Mouse (Mus musculus) forebrain, embryonic 12.5 days (tissue): ENCODE measurements around the gene Gm28230. TPM values are rescaled to one million over a fixed set of nuclear protein-coding genes. Genes with fewer than 3 reads are reported as not detected.

Experiments used
- ATAC-seq: fragments of 200-750 bp; cut with Nextera tagmentation; 2 replicates; pipeline ENCODE4 v1.8.0; 2017; ENCODE audit warnings: moderate TSS enrichment; ENCODE audit not compliant: low FRiP score
- H3K27ac ChIP-seq: fragments of 300-500 bp; sonication (generic); 2 replicates; pipeline ENCODE4 v1.5.1; 2016; ENCODE audit warnings: mild to moderate bottlenecking
- H3K27me3 ChIP-seq: fragments of 300-500 bp; sonication (generic); 2 replicates; pipeline ENCODE4 v1.6.1; 2016; ENCODE audit warnings: mild to moderate bottlenecking
- H3K36me3 ChIP-seq: fragments of 300-500 bp; sonication (generic); replicated peaks from 2 replicates; pipeline ENCODE4 v1.6.1; 2016; ENCODE audit warnings: mild to moderate bottlenecking
- H3K4me1 ChIP-seq: fragments of 300-500 bp; sonication (generic); 2 replicates; pipeline ENCODE4 v1.6.1; 2016
- H3K4me2 ChIP-seq: fragments of 300-500 bp; sonication (generic); 2 replicates; pipeline ENCODE4 v1.6.1; 2016; ENCODE audit warnings: mild to moderate bottlenecking, moderate library complexity
- H3K4me3 ChIP-seq: fragments of 300-500 bp; sonication (generic); replicated peaks from 2 replicates; pipeline ENCODE4 v1.5.1; 2016; ENCODE audit warnings: mild to moderate bottlenecking
- H3K9ac ChIP-seq: fragments of 300-500 bp; sonication (generic); 2 replicates; pipeline ENCODE4 v1.6.1; 2016; ENCODE audit warnings: mild to moderate bottlenecking
- H3K9me3 ChIP-seq: fragments of 300-500 bp; sonication (generic); 2 replicates; pipeline ENCODE4 v1.6.1; 2016
- WGBS: fragments of 180-500 bp; shearing (Covaris S2); methylation state at CpG from one replicate; pipeline ENCODE4 v1.1.7; 2016; 5-methylcytosine and 5-hydroxymethylcytosine counted together
- polyA plus RNA-seq: library from polyadenylated mRNA; unstranded; fragments of >200 nt; fragmentation: Nextera tagmentation; extraction: Ambion mirVana; gene quantifications from 2 replicates; pipeline ENCODE4 v1.2.1, GENCODE M21; 2016

The Gm28230 gene
- polyA plus RNA-seq = not detected in 2 replicates

DNA sequence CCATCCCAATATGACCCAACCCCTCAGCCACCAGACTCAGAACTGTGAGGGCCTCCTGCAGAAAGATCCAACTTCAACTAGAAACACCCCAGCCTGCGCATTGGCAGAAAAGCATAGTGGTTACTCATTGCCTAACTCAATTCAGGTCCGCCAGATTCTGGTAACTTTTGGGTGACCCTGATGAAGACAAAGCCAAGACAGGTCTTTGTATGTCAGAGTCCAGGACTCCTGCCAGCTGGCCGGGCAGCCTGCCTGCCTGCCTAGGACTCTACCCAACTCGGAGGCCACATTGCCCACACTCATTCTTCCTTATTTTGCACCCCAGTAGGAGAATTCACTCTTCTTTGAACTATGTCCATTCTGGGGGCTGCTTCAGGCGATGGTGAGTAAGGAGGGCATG lies at the start of gene Gm28230:
Gene Gm28230 (plus strand): TSS at position 178 of the 400 bp plus-strand sequence.
- peaks cover 7% of the 10 kb centered on the region for H3K4me1 ChIP-seq
- H3K9ac ChIP-seq = no peak within 1 kb of the TSS
- WGBS = 2% methylated on average over 5 of the region's 5 CpGs
- peaks cover 98% of the 10 kb centered on the region for H3K27me3 ChIP-seq
- H3K36me3 ChIP-seq = no peaks in the 10 kb centered on the region
- H3K4me3 ChIP-seq = peak within 1 kb of the TSS; percentile 20; the same call in 1 of the 2 replicates
- ATAC-seq = no peak
- H3K9me3 ChIP-seq = no peaks in the 10 kb centered on the region
- H3K27ac ChIP-seq = no peak within 1 kb of the TSS
- peak within 1 kb of the TSS; percentile 8; the same call in 1 of the 2 replicates for H3K4me2 ChIP-seq

GRCm38 (mm10) chr2:74677106-74677505 lies 49.4 kb upstream of the Gm28230 start:
- no peak for ATAC-seq

DNA sequence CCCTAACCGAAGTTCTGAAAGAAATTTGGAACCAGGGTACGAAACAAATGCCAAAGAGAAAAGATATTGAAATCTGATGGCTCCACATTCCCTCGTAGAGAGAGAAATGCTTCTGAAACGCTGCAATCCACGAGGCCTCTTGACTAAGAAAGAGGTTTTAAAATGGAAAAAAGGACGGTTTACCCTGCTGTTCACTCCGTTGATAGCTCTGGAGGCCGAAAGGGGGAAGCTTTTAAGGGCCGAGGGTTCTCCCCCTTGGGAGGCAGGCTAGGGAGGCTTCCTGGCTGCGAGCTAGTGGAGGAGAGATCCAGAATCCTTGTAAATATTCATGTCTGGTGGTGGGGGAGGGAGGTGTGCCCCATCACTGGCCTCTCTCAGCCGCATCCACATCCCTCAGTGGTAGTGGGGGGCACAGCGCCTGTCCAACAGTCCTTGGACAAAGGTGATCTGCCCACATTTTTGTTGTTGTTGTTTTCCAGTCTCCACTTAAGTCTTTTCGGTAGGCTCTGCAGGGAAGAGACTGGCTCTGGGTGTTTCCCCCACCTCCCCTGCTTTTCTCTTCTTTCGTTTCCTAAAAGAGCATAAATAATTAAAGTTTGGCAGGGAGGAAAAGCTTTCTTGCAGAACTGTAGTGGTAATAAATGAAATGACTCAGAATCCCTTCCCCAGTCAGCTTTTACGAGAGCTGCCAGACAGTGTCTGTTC lies 47.5 kb upstream of the Gm28230 start, which contains the start of gene Hoxd11:
Gene Hoxd11 (plus strand): TSS at position 667 of the 705 bp plus-strand sequence.
- Histone ChIP-seq H3K4me2 (no peak within 1 kb of the TSS), H3K4me1 (peaks cover 13% of the 10 kb centered on the region), H3K27me3 (peaks cover 99% of the 10 kb centered on the region), H3K36me3 (no peaks in the 10 kb centered on the region), H3K9ac (no peak within 1 kb of the TSS), H3K4me3 (no peak within 1 kb of the TSS), H3K9me3 (no peaks in the 10 kb centered on the region), H3K27ac (no peak within 1 kb of the TSS)
- ATAC-seq = no peak
- 2% methylated on average over 15 of the region's 15 CpGs for WGBS

More at GRCm38 (mm10) chr2:74677106-74677505, 49.4 kb upstream of the Gm28230 start:
- H3K4me2 ChIP-seq = no peak overlapping the region
- H3K4me3 ChIP-seq = no peak overlapping the region
- H3K36me3 ChIP-seq = no peaks in the 10 kb centered on the region
- H3K9ac ChIP-seq = no peak overlapping the region
- WGBS = 6% methylated on average over 2 of the region's 2 CpGs
- H3K27ac ChIP-seq = no peak overlapping the region
- H3K4me1 ChIP-seq = peaks cover 11% of the 10 kb centered on the region
- no peaks in the 10 kb centered on the region for H3K9me3 ChIP-seq
- H3K27me3 ChIP-seq = peaks cover 99% of the 10 kb centered on the region

- H3K4me1 ChIP-seq = peaks cover 13% of the 10 kb centered on the region
- H3K9me3 ChIP-seq = no peaks in the 10 kb centered on the region
- no peak overlapping the region for H3K27ac ChIP-seq
- under 1% methylated on average over 26 of the region's 26 CpGs for whole genome bisulfite sequencing
- H3K4me3 ChIP-seq = no peak overlapping the region
- no peaks in the 10 kb centered on the region for H3K36me3 ChIP-seq
- peaks cover 99% of the 10 kb centered on the region for H3K27me3 ChIP-seq
- H3K9ac ChIP-seq = no peak overlapping the region
- no peak for ATAC-seq
- H3K4me2 ChIP-seq = no peak overlapping the region
These were observed 46.9 kb upstream of the Gm28230 start for GRCm38 (mm10) chr2:74679596-74679971.

DNA sequence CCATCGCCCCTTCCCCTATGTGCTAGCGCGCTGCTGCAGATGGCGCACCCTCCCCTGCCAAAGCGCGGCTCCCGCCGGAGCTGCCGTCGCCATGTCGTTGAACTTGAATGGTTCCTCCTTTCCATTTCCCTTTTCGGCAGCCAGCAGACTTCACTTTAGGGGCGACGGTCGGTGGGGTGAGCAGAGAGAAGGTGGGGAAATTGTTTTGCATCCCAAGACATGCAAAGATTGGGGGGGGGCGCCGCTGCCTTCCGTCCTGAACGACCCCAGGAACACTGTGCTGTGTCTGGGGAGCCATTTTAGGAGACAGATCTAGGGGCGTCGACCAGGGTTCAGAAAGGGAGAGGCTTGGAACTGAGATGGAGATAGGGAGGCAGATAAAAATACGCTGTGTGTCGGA lies 46.5 kb upstream of the Gm28230 start:
- WGBS = 2% methylated on average over 23 of the region's 23 CpGs
- Histone ChIP-seq H3K4me3 (no peak overlapping the region), H3K27ac (no peak overlapping the region), H3K36me3 (no peaks in the 10 kb centered on the region), H3K27me3 (peaks cover 99% of the 10 kb centered on the region), H3K4me1 (peaks cover 13% of the 10 kb centered on the region), H3K4me2 (no peak overlapping the region), H3K9ac (no peak overlapping the region), H3K9me3 (no peaks in the 10 kb centered on the region)
- ATAC-seq = no peak

DNA sequence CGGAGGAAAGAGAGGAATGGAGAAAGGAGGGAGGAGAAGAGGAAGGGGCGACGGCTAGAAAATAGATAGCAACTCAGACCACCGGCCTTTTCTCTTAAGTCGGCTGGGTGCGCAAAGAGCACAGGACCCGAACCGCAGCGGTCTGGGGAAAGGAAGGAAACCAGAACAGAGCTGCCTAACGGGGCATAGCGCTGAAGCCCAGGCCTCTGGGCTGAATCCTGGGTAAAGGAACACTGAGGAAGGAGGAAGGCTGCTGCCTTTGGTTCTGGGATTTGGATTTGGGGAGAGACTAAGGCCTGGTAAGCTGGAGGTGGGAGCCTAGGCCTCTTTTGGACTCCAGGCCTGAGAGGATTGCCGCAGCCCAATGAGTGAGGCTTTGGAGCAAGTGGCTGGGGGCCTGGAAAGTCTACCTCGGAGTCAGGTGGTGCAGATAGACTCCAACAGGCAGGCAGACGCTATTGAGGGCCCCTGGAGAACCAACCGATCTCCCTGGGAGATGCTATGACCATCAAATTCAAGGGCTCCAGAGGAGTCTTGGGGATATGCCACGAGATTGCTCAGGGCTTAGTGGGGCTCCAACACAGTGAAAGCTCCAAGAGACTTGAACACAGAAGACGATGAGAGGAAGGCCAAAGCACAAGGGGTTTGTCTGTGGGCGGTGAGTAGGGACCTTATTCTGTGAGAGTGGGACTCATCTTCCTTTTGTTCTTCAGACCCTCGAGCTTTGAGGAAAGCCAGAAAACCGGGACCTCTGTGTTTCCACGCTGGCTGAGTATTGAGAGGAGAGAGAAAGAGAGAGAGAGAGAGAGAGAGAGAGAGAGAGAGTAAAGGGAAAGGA lies 45.7 kb upstream of the Gm28230 start:
- H3K4me2 ChIP-seq = no peak overlapping the region
- no peak overlapping the region for H3K9ac ChIP-seq
- H3K27me3 ChIP-seq = peaks cover 98% of the 10 kb centered on the region
- no peak overlapping the region for H3K4me3 ChIP-seq
- H3K9me3 ChIP-seq = no peaks in the 10 kb centered on the region
- no peaks in the 10 kb centered on the region for H3K36me3 ChIP-seq
- peaks cover 13% of the 10 kb centered on the region for H3K4me1 ChIP-seq
- 2% methylated on average over 21 of the region's 21 CpGs for WGBS
- no peak overlapping the region for H3K27ac ChIP-seq
- no peak for ATAC-seq

- peak; percentile 30; the same call in 1 of the 2 replicates for ATAC-seq
- WGBS = under 1% methylated on average over 60 of the region's 78 CpGs
These were observed 44.7 kb upstream of the Gm28230 start for GRCm38 (mm10) chr2:74681594-74682531.

DNA sequence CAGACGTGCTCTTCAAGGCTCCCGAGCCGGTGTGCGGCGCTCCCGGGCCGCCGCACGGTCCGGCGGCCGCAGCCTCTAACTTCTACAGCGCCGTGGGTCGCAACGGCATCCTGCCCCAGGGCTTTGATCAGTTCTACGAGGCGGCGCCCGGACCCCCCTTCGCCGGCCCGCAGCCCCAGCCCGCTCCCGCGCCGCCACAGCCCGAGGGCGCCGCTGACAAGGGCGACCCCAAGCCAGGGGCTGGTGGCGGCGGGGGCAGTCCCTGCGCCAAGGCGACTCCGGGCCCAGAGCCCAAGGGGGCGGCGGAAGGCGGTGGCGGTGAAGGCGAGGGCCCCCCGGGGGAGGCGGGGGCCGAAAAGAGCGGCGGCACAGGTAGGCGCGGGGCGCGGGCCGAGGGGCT lies 43.7 kb upstream of the Gm28230 start:
- Histone ChIP-seq H3K36me3 (no peaks in the 10 kb centered on the region), H3K27me3 (peaks cover 95% of the 10 kb centered on the region), H3K4me3 (peak overlapping the region; percentile 25), H3K27ac (no peak overlapping the region), H3K4me1 (peaks cover 13% of the 10 kb centered on the region), H3K9ac (no peak overlapping the region), H3K9me3 (no peaks in the 10 kb centered on the region), H3K4me2 (peak overlapping the region; percentile 8)
- WGBS = 2% methylated on average over 43 of the region's 51 CpGs
- ATAC-seq = no peak

More at GRCm38 (mm10) chr2:74681594-74682531, 44.7 kb upstream of the Gm28230 start:
- Histone ChIP-seq H3K4me2 (peak overlapping the region; percentile 8; the same call in 1 of the 2 replicates), H3K4me3 (peak overlapping the region; percentile 25), H3K36me3 (no peaks in the 10 kb centered on the region), H3K27me3 (peaks cover 95% of the 10 kb centered on the region), H3K9ac (no peak overlapping the region), H3K27ac (no peak overlapping the region), H3K9me3 (no peaks in the 10 kb centered on the region), H3K4me1 (peaks cover 13% of the 10 kb centered on the region)

DNA sequence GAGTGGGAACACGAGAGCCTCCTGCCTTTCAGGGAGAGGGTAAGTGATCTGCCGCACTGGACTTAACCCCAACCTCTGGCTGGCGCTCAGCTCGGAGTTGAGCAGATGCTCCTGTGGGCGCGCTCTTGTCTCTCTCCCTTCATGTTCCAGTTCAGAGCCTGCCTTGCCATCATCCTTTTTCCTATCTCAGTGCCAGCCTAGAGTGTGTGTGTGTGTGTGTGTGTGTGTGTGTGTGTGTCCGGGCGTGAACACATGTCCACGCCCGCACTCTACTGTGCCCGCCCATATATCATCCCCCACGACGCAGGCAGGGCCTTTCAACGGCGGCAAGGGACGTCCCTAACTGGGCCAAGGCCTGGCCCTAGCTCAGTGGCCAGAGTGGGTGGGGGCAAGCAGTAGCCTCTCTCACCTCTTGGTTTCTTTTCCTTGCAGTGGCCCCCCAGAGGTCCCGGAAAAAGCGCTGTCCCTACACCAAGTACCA lies 43.0 kb upstream of the Gm28230 start:
- Histone ChIP-seq H3K9me3 (no peaks in the 10 kb centered on the region), H3K4me1 (peaks cover 13% of the 10 kb centered on the region), H3K4me2 (no peak overlapping the region), H3K9ac (no peak overlapping the region), H3K27me3 (peaks cover 94% of the 10 kb centered on the region), H3K36me3 (no peaks in the 10 kb centered on the region), H3K27ac (no peak overlapping the region), H3K4me3 (no peak overlapping the region)
- ATAC-seq = no peak
- WGBS = 2% methylated on average over 18 of the region's 18 CpGs

DNA sequence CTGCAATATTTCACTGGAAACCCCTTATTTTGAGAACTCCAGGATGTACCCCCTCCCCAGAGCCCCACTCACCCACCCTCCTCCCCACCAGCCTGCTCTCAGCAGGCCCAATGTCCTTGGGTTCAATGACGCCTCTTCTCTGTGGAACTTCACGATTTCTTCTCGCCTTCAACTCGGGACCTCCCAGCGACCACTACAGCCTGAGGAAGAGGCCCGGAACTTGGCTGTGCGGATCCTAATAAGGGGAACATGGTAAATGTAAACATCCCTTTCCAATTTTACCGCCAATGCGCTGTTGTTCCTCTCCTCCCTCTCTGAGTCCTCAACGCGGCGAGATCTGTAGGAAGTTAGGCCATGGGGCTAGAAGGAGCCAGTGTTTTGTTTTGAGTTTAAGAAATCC lies 42.4 kb upstream of the Gm28230 start:
- Histone ChIP-seq H3K4me3 (no peak overlapping the region), H3K4me2 (no peak overlapping the region), H3K27me3 (peaks cover 92% of the 10 kb centered on the region), H3K9me3 (no peaks in the 10 kb centered on the region), H3K27ac (no peak overlapping the region), H3K36me3 (no peaks in the 10 kb centered on the region), H3K4me1 (peaks cover 13% of the 10 kb centered on the region), H3K9ac (no peak overlapping the region)
- no peak for ATAC-seq
- WGBS = 0% methylated on average over 12 of the region's 12 CpGs

GRCm38 (mm10) chr2:74685059-74685603 lies 41.4 kb upstream of the Gm28230 start:
- 12% methylated on average over 4 of the region's 4 CpGs for WGBS
- Histone ChIP-seq H3K9ac (no peak overlapping the region), H3K4me2 (no peak overlapping the region), H3K4me1 (peaks cover 13% of the 10 kb centered on the region), H3K27me3 (peaks cover 92% of the 10 kb centered on the region), H3K9me3 (no peaks in the 10 kb centered on the region), H3K4me3 (no peak overlapping the region), H3K36me3 (no peaks in the 10 kb centered on the region), H3K27ac (no peak overlapping the region)
- no peak for ATAC-seq
